16 mouse cellular contexts compared by ENCODE assay signal in genomic region chr1:192755246-192755645, GRCm38 (mm10). TPM values are rescaled to one million over a fixed set of nuclear protein-coding genes. Genes with fewer than 3 reads are reported as not detected.
DNase-seq lines count a peak whose midpoint lies in the region; ATAC-seq and TF ChIP-seq lines count a peak whose summit lies in the region.
"Had no signal": no experiment of that assay in that cellular context is flagged by ENCODE, and none has a peak within 500 bp of the region (broad histone marks: within the 10 kb centered on the region; RNA-seq: fewer than 3 reads in every experiment).

No protein-coding gene starts in this region.

- peaks cover 43% of the 10 kb centered on the region for H3K4me1 ChIP-seq in kidney, embryonic 15.5 days
- peaks cover 5% of the 10 kb centered on the region; the same call in 1 of the 2 replicates for H3K4me1 ChIP-seq in hindbrain, embryonic 11.5 days (replicated peaks; ENCODE audit: control insufficient read depth, insufficient read depth, low read length)
- H3K4me1 ChIP-seq in midbrain, embryonic 14.5 days (ENCODE audit: control insufficient read depth, insufficient read depth, low read length), result peaks cover 6% of the 10 kb centered on the region

- no peaks in the 10 kb centered on the region for H3K36me3 ChIP-seq in kidney, embryonic 15.5 days
- H3K36me3 ChIP-seq in hindbrain, embryonic 11.5 days (ENCODE audit: control insufficient read depth, insufficient read depth, low read length), result no peaks in the 10 kb centered on the region
- H3K36me3 ChIP-seq in midbrain, embryonic 14.5 days (ENCODE audit: control insufficient read depth, insufficient read depth, low read length), result no peaks in the 10 kb centered on the region
- H3K36me3 ChIP-seq: embryonic facial prominence, embryonic 15.5 days; G1E had no signal

- TF ChIP-seq CTCF in gastrocnemius, adult 2 months (IDR thresholded peaks at IDR 0.05), result no peak

- H3K27me3 ChIP-seq in kidney, embryonic 15.5 days, result no peaks in the 10 kb centered on the region
- no peaks in the 10 kb centered on the region for H3K27me3 ChIP-seq in hindbrain, embryonic 11.5 days (ENCODE audit: control insufficient read depth, insufficient read depth, low read length)
- H3K27me3 ChIP-seq in midbrain, embryonic 14.5 days (ENCODE audit: control insufficient read depth, insufficient read depth, low read length), result no peaks in the 10 kb centered on the region
- H3K27me3 ChIP-seq: embryonic facial prominence, embryonic 15.5 days had no signal

- no peak for ATAC-seq in kidney, embryonic 15.5 days (replicated peaks; ENCODE audit: low FRiP score)
- peak; percentile 56 for ATAC-seq in hindbrain, embryonic 11.5 days (ENCODE audit: low FRiP score)
- no peak for ATAC-seq in midbrain, embryonic 14.5 days (ENCODE audit: low FRiP score, low TSS enrichment)

- 62% methylated on average over 13 of the region's 13 CpGs for WGBS in kidney, embryonic 15.5 days
- WGBS in hindbrain, embryonic 11.5 days, result 38% methylated on average over 13 of the region's 13 CpGs
- 19% methylated on average over 13 of the region's 13 CpGs for WGBS in midbrain, embryonic 14.5 days

- intact Hi-C loops in gastrocnemius, adult 2 months (cut with DNase I), result no loop called here

- peak overlapping the region; percentile 70 for H3K27ac ChIP-seq in kidney, embryonic 15.5 days
- peak overlapping the region; percentile 82 for H3K27ac ChIP-seq in hindbrain, embryonic 11.5 days (ENCODE audit: low read depth, low read length)
- peak overlapping the region; percentile 66 for H3K27ac ChIP-seq in midbrain, embryonic 14.5 days (replicated peaks; ENCODE audit: low read depth, low read length)
- no peak overlapping the region for H3K27ac ChIP-seq in gastrocnemius, adult 2 months
- H3K27ac ChIP-seq: embryonic facial prominence, embryonic 15.5 days had no signal

- no peak overlapping the region for H3K9ac ChIP-seq in kidney, embryonic 15.5 days
- H3K9ac ChIP-seq in hindbrain, embryonic 11.5 days (ENCODE audit: low read depth, low read length), result peak overlapping the region; percentile 40; the same call in 1 of the 2 replicates
- H3K9ac ChIP-seq in midbrain, embryonic 14.5 days (replicated peaks; ENCODE audit: low read length), result no peak overlapping the region
- H3K9ac ChIP-seq: embryonic facial prominence, embryonic 15.5 days; lung, embryonic 14.5 days had no signal

- H3K4me3 ChIP-seq in kidney, embryonic 15.5 days (replicated peaks), result no peak overlapping the region
- no peak overlapping the region for H3K4me3 ChIP-seq in hindbrain, embryonic 11.5 days (ENCODE audit: low read depth, low read length)
- no peak overlapping the region for H3K4me3 ChIP-seq in midbrain, embryonic 14.5 days (replicated peaks; ENCODE audit: low read depth, low read length)
- no peak overlapping the region for H3K4me3 ChIP-seq in gastrocnemius, adult 2 months
- H3K4me3 ChIP-seq: embryonic facial prominence, embryonic 15.5 days had no signal

- no peak for DNase-seq in kidney, adult 8-10 months
- DNase-seq in hindbrain, embryonic 11.5 days (ENCODE audit: low spot score), result peak; percentile 49
- DNase-seq in midbrain, embryonic 14.5 days, result peak; percentile 68
- peak; percentile 51 for DNase-seq in retina, postnatal 1 day
- DNase-seq in urinary bladder, postnatal 36 days (ENCODE audit: low spot score in 2 of 2), result no peak
- no peak for DNase-seq in gastrocnemius, adult 2 months
- DNase-seq in heart, adult 8-10 months (ENCODE audit: low spot score), result no peak
- DNase-seq: cerebellum, adult 2 months; gastrocnemius, postnatal 14 days; layer of hippocampus, adult 9-11 months; right cerebral cortex, adult 18-20 months; thymus, adult 2 months had no signal

- H3K4me2 ChIP-seq in kidney, embryonic 15.5 days, result peak overlapping the region; percentile 36
- peak overlapping the region; percentile 19; the same call in 1 of the 2 replicates for H3K4me2 ChIP-seq in hindbrain, embryonic 11.5 days (replicated peaks; ENCODE audit: low read depth, low read length)
- H3K4me2 ChIP-seq in midbrain, embryonic 14.5 days (ENCODE audit: low read length), result 0 out of 2 replicates have a peak overlapping the region, but pooled peaks have one; percentile 9
- H3K4me2 ChIP-seq: embryonic facial prominence, embryonic 15.5 days; lung, embryonic 14.5 days had no signal

- no peaks in the 10 kb centered on the region for H3K9me3 ChIP-seq in kidney, embryonic 15.5 days (replicated peaks)
- H3K9me3 ChIP-seq in hindbrain, embryonic 11.5 days (ENCODE audit: control insufficient read depth, low read length), result no peaks in the 10 kb centered on the region
- H3K9me3 ChIP-seq in midbrain, embryonic 14.5 days (ENCODE audit: control insufficient read depth, low read length), result no peaks in the 10 kb centered on the region
- H3K9me3 ChIP-seq: embryonic facial prominence, embryonic 15.5 days had no signal

RNA-seq across cellular contexts. Expression of gene Hhat, which starts 15.8 kb away (rescaled TPM):
- 13.7 and 15.4 TPM in 2 replicates for polyA plus RNA-seq in kidney, embryonic 15.5 days (2015; fragmentation: Nextera tagmentation; extraction: Ambion mirVana)
- 5.5 and 8.0 TPM in 2 replicates for polyA plus RNA-seq in hindbrain, embryonic 11.5 days (2014; fragmentation: Nextera tagmentation; extraction: Ambion mirVana)
- polyA plus RNA-seq in midbrain, embryonic 14.5 days (2014; fragmentation: Nextera tagmentation; extraction: Ambion mirVana), result 3.9 and 4.5 TPM in 2 replicates
- total RNA-seq in gastrocnemius, adult 2 months (2021), result under 1 TPM; 0.59 to 0.69 TPM
- 1 to 10 TPM; 2.1 to 3.6 (median 2.8) TPM for total RNA-seq in heart, adult 8-10 months (2022)
- polyA plus RNA-seq: G1E had no signal

Comparison
In these comparisons a context has a peak if more than half of its experiments do, and no peak if none do; other contexts are left out.
1. DNase-seq: peak in hindbrain, embryonic 11.5 days (single experiment), midbrain, embryonic 14.5 days (single experiment) and retina, postnatal 1 day (single experiment); none in kidney, adult 8-10 months (0 of 2), urinary bladder, postnatal 36 days (0 of 2), gastrocnemius, adult 2 months (single experiment) and heart, adult 8-10 months (single experiment).
2. Peak in every context shown above with its lines, with median percentiles within 50 percentile points of each other: H3K4me2 ChIP-seq.